Mouse (Mus musculus) megakaryocyte progenitor cell, adult 5-6 weeks (primary cell): ENCODE measurements at regions not wholly inside any gene's neighbourhood (a gene's known extent, or its start where the extent isn't known, plus 50 kb on each side); places are given as distances from the start of the nearest gene placed in this dataset.

Source experiments
- ATAC-seq: replicated peaks from 2 replicates; pipeline ENCODE4 v1.8.0; 2016; ENCODE audit warnings: mild to moderate bottlenecking, moderate TSS enrichment, inconsistent platforms; ENCODE audit not compliant: poor library complexity

DNA sequence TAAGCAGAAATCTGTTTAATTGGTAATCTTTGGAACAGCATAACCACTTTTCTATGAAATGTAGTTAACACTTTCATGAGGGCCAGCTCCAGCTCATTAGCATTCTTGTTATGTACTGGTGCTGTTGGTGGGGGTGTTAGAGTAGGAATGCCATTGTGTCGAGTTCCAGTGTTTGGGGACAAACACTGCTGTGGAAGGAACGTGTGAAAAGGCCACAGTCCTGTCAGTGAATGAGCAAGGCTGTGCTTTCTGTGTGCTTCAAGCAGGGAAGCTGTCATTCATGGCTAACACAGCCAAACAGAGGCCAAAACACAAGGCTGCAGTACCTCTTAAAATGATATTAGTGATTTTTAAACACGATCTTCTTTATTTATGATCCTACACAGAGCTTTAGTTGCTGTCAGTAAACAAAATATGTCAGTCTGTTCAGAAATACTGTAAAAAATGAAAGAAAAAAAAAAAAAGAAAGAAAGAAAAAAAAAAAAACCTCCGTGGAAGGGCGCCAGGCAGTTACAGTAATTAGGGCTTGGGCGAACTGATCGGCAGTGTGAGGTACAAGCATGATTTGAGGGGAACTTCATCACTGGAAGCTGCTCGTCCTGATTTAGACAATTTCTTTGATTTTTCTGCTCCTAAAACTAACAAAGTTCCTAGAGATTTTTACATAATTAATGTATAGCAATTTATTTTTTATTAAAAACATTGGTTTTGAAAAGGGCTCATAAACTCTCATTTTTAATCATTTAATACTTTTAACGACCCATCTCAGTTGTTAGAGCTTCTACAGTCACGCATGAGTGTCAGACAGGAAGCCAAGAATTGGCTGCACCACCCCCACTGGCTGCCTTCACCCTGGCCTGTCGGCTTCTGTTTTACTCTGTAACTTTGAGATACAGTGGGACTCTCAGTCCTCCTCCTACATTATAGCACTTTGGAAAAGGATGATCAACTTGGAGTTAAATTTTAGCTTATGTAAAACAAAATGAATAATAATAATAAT lies 80.8 kb upstream of the Dnajc24 start:
- no peak for ATAC-seq

DNA sequence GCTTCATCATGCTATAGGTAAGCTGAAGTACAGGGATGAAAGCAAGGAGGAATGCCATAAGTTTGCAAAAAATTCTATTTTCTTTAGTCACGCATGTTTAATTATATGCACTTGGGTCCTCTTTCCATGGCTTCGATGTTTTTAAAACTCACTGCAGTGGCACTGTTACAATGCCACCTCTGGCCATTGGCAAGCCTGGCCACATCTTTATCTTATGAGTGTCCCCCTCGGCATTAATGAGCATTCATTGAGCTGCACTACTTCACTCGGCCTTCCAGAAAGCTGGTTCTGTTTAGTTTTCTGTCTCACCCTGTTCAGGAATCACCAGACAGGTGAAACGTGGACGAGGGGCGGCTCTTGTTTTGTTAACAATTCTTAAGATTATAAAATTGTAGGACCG lies 79.7 kb upstream of the Dnajc24 start:
- no peak for ATAC-seq

DNA sequence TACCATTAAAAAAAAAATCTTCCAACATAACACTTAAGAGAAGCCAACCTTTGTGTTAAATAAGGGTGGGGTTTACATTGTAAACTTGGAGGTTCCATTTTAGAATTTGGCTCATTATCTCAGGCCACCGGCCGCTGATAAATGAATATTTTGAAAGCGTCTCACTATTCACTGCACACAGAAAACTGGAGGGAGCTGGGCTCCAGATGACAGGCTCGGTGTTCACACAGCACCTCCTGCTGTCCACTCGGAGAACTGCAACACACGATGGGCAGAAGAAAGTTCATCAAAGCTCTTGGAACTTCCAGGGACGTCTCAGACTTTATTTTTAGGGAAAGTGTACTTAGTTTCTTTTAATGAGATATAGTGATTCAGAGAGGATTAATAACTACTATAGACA lies 78.6 kb upstream of the Dnajc24 start:
- ATAC-seq: peak; percentile 99

DNA sequence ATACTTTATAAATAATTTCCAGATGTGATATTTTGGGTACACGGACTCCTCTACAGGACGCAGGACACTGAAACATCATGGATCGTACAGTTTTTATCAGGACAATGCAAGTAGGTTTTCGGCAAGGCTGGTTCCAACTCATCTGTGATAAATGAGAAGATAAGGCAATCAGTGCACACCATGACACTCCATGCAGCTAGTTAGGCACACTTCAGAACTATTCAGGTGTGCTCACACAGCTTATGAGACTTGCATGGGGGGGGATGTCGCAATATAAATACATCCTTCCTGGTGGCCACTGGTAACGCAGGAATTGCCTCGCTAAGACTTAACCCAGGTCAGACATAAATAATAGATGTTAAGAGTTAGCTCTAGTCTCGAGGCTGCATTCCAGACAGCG lies 77.3 kb upstream of the Dnajc24 start:
- ATAC-seq: no peak

DNA sequence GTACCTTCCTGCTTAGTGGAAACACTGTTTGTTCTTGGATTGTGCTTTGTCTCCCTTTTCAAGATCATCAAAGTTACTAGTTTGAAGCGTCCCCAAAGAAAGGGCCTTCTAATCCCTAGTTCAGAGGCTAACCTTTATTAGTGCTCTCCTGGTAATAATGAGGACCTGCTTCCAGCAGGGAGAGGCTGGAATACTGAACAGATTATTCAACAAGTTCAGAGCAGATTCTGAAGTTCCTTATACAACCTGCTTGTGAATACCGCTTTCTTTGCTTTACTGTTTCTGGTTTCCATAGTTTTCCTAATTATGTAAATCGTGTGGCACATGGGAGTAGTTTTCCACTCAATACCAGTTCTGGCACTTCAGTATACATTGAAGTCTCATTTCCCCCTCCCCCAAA lies 75.2 kb upstream of the Dnajc24 start:
- ATAC-seq: no peak

DNA sequence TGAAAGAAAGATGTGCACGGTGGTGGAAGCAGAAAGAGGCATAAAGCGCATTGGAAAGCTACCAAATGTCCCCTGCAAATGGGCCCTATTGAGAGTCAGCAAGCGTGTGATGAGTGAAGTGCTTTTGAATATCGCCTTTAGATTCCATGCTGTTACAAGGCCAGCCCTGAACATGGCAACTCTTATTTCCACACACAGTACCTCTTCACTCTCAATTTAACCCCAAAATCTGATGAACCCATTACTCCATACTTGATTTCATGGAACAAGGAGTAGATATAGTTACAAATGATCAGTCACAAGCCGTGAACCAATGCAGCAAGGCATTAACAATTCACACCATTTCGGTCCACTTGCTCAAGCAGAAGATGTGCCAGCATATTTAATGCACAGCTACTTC lies 71.1 kb upstream of the Dnajc24 start:
- no peak for ATAC-seq

DNA sequence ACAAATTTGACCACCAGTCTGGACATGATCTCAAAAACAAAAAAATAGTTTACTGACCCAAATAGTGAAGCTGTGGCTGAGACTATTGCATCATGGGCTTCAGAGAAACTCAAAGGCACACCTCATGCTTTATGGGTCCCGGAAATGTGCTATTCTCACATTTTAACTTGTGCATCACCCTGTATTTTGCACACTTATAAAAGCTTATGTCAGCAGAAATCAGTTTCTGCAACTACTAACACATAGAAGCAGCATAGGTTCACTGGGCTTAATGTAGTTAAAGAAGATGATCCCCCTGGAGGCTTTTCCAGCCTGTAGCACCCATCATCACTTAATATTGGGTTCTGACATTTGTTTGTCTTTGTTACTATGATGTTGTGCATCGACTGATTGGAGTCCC lies 61.0 kb upstream of the Dnajc24 start:
- ATAC-seq: no peak
